Mouse (Mus musculus) spleen, adult 12 weeks (tissue): ENCODE measurements around the gene Klk1b27.
"Not testable (repeated sequence)": the region's sequence is repeated elsewhere in the genome, so short reads cannot be mapped to it uniquely, and the experiment has no call there.

Experiments
- DNase-seq: peaks from one replicate; pipeline ENCODE4 v3.0.0; 2022; ENCODE audit warnings: low spot score

The Klk1b27 gene

DNA sequence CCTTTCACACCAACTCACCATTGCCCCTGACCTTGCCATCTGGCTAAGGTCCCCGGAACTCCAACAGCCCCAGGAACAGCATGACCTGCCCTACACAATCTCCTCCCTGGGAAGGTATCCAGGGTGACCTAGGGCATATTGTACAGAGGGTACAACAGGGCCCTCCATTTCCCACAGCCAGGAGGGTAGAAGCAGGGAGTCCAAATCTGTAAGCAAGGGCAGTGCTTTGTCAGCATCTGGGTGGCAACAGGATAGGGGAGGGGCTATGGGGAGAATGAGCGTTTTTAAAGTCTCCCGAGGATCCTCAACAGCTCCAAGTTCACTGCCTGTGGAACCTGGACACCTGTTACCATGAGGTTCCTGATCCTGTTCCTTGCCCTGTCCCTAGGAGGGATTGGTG lies at the start of gene Klk1b27:
Gene Klk1b27 (plus strand): TSS at position 301 of the 400 bp plus-strand sequence.
- not testable (repeated sequence) for DNase-seq

DNA sequence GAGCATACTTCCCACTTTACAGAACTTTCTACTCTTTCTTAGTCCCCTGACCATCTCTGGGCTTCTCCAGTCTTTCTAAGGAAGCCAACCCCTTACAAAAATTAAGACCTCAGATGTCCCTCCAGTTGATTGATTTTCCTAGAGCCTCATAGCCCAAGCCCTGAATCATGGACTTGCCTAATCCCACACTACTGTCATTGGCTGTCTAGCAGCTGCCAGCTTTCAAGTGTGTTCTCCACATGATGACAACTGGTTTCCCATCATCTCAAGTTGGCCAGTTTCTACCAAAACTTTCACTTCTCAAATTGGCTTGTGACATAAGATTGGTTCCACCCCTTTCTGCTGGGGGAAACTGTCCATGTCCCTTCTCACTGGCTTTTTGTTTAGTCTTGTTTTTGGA lies 47.2 kb upstream of the Klk1b27 start:
- no peak for DNase-seq

DNA sequence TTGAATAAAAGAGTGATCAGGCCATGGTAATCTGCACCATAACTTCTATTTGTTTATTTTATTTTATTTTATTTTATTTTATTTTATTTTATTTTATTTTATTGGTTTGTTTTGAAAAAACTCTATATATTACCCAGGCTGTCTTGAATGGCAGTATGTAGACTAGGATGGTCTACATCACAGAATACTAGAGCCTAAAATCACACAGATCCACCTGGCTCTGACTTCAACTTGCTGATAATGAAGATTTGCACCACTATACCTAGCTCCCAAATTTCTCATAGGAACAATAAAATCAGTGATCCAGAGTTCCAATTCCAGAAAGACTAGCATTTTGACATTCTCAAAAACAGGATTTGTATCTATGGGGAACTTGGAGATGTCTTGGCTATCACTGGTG lies 40.2 kb upstream of the Klk1b27 start, which contains the start of gene Klk1b26:
Gene Klk1b26 (plus strand): TSS at position 301 of the 400 bp plus-strand sequence.
- not testable (repeated sequence) for DNase-seq

DNA sequence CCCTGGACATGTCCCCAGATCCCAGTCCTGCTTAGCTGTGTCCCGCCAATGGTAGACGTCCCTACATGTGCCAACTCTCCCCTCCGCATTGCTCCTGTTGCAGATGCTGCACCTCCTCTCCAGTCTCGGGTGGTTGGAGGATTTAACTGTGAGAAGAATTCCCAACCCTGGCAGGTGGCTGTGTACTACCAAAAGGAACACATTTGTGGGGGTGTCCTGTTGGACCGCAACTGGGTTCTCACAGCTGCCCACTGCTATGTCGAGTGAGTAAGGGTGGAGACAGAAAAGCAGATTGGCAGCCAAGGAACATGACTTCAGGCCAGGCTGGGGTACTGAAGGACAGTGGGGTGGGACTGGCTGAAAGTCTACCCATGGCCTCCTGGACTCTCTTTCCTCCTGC lies 37.4 kb upstream of the Klk1b27 start:
- DNase-seq = not testable (repeated sequence)

DNA sequence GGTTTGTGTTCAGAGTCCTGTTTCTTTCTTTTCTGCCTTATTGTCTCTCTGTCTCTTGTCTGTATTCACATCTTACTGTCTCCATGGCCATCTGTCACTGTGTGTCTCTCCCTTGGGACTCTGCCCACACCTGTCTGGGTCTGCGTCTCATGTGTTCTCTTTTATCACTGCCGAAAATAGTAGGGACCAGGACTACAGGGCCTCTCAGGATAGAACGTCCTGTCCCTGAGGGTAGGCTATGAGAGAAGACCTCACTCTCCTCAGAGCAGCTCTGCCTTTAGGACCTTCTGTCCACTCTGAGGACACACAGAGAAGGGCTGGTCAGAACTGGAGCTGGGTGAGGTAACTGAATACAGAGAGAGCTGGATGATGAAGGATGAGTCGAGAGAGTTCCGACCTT lies 37.0 kb upstream of the Klk1b27 start:
- DNase-seq = no peak

DNA sequence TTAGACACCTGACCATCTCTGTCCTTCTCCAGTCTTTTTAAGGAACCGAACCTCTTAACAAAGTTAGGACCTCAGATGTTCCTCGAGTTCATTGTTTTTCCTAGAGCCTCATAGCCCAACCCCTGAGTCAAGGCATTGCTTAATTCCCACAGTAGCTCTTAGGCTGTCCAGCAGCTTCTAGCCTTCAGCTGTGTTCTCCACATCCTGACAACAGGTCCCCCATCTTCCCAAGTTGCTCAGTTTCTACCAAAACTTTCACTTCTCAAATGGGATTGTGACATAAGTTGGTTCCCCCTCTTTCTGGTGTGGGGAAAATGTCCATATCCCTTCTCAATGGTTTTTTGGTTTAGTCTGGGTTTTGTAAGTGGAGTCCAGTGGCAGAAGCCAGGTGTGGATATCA lies 20.0 kb downstream of the Klk1b27 start:
- DNase-seq = no peak

DNA sequence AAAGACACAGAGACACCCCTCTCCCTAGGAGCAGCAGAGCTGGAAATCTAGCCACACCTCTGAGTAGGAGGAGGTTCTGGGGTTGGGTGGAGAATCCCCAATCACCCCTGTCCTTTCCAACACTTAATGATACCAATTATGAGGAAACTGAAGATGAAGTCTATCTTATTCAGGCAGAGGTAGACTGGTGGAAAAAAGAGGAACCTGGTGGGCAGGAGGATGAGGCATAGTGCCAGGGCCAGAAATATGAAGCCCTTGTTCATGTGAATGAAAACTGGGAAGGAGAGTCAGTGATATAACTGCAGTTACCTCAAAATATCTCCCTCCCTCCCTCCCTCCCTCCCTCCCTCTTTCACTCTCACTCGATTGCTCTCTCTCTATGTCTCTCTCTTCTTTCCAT lies 25.6 kb downstream of the Klk1b27 start:
- DNase-seq = no peak

DNA sequence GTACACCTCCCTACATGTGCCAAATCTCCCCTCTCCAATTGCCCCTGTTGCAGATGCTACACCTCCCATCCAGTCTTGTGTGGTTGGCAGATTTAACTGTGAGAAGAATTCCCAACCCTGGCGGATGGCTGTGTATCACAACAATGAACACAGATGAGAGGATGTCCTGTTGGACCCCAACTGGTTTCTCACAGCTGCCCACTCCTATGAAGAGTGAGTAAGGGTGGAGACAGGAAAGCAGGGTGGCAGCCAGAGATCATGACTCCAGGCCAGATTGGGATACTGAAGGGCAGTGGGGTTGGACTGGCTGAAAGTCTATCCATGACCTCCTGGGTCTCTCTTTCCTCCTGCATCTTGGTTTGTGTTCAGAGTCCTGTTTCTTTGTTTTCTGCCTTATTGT lies 44.0 kb downstream of the Klk1b27 start:
- DNase-seq = no peak

DNA sequence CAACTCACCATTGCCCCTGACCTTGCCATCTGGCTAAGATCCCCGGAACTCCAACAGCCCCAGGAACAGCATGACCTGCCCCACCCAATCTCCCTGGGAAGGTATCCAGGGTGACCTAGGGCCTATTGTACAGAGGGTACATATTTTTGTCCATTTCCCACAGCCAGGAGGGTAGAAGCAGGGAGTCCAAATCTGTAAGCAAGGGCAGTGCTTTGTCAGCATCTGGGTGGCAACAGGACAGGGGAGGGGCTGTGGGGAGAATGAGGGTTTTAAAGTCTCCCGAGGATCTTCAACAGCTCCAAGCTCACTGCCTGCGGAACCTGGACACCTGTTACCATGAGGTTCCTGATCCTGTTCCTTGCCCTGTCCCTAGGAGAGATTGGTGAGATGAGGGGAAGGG lies 49.9 kb downstream of the Klk1b27 start, which contains the start of gene Klk1b21:
Gene Klk1b21 (plus strand): TSS at position 301 of the 400 bp plus-strand sequence.
- not testable (repeated sequence) for DNase-seq
